Mouse (Mus musculus) right cerebral cortex, adult 2 months (tissue): ENCODE measurements at regions not wholly inside any gene's neighbourhood (a gene's known extent, or its start where the extent isn't known, plus 50 kb on each side); places are given as distances from the start of the nearest gene placed in this dataset.

Source experiments
- DNase-seq, 2 experiments: peaks; one replicate each; pipeline ENCODE4 v3.0.0; 2021 to 2022; ENCODE audit warnings: low spot score in 2 of 2

GRCm38 (mm10) chrX:144234457-144234856 is 81.0 kb downstream of the A730046J19Rik start:
- DNase-seq: peak; percentile 6 to 8

DNA sequence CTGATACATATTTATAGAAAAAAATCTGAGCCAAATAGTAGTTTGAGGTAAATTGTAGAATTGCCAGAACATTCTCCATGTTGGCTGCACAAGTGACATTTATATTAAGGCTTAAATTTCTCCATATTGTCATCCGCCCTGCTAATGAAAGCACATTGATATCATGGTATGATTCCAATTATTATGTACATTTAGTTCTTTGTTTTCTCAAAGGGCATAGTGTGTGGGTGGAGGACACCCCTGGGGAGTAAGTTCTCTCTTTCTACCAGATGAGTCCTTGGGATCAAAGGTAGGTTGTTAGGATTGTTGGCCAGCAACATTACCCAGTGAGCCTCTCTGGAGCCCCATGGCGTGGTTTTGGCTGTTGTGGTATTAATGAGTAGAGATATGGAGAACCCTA is 51.7 kb upstream of the Alg13 start:
- DNase-seq: no peak
